Mouse (Mus musculus): Measurements from ENCODE around the gene Gm9958.

DNA sequence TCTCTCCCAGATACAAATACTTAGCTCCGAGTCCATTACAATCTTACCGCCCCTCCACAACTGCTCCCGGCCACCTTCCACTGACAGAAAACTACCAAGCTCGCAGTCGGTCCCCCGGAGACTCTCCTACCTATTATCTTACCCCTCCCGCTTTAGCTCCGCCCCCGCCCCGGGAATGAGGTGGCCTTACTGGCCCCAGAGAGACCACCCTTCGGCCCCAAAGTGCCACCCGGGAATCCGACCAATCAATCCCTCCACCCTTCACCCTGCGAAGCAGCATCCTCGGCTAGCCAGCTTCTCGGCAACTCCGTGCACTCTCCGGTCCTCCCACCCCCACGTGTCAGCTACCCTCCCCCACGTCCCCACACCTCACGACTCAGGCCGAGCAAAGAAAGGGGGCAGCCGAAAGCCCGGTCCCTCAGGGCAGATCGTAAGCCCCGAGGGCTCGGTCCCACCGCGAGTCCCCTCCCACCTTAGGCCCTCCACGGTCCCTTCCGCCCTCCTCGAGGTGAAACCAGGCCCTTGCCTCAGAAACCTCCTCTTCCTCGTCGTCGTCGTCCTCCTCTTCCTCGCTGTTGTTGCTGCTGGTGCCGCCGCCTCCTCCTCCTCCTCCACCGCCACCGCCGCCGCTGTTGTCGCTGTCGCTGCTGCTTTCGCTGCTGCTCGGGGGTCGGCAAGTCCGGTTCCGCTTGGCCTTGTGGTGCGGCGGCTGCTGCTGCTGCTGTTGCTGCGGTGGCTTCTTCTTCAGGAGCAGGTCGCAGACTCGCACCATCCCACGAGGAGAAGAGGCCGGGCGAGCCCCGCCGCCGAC is 1.7 kb upstream of the Gm9958 start:
- TF ChIP-seq POLR2A (IDR thresholded peaks at IDR 0.05; ENCODE audit: control insufficient read depth, low read depth, low read length) (no peak), CTCF (IDR thresholded peaks at IDR 0.05; ENCODE audit: control insufficient read depth, insufficient read depth, insufficient replicate concordance, low read depth, low read length) (no peak)

Measured in testis, adult 2 months (tissue).